ENCODE assay signal across 8 mouse cellular contexts in genomic region chr19:59076131-59076530, GRCm38 (mm10). TPM values are rescaled to one million over a fixed set of nuclear protein-coding genes. Genes with fewer than 3 reads are reported as not detected.
DNase-seq lines count a peak whose midpoint lies in the region; ATAC-seq and TF ChIP-seq lines count a peak whose summit lies in the region.

No protein-coding gene starts in this region.

- H3K27ac ChIP-seq in cerebellum, adult 2 months (ENCODE audit: insufficient read depth, low read length): no peak overlapping the region
- no peak overlapping the region for H3K27ac ChIP-seq in CH12.LX (ENCODE audit: insufficient read depth, low read depth)
- H3K27ac ChIP-seq in forebrain, embryonic 12.5 days: no peak overlapping the region
- H3K27ac ChIP-seq in midbrain, embryonic 10.5 days (replicated peaks): no peak overlapping the region

- peak; percentile 15 to 20 for DNase-seq in cerebellum, postnatal 25 days
- DNase-seq in cerebellum, adult 2 months: no peak
- DNase-seq in CH12.LX (ENCODE audit: extremely low read depth): no peak
- DNase-seq in midbrain, embryonic 10.5 days (ENCODE audit: low spot score): no peak
- DNase-seq in gastrocnemius, postnatal 4 days (ENCODE audit: low spot score in 2 of 2): no peak
- no peak for DNase-seq in right cerebral cortex, postnatal 14 days
- no peak for DNase-seq in gastrocnemius, adult 18-20 months (ENCODE audit: low spot score)

- dilution Hi-C loops in CH12.LX (cut with MboI; ENCODE audit: extremely low pct_ligation_motif_present, extremely low pct_unique_long_range_greater_than_20kb, low sequenced_read_pairs): no loop called here

- in situ Hi-C loops in CH12.LX (cut with MboI; ENCODE audit: low pct_ligation_motif_present, low pct_unique_long_range_greater_than_20kb, low sequenced_read_pairs): no loop called here

- no peaks in the 10 kb centered on the region for H3K9me3 ChIP-seq in CH12.LX (replicated peaks; ENCODE audit: low read length)
- H3K9me3 ChIP-seq in forebrain, embryonic 12.5 days: no peaks in the 10 kb centered on the region
- no peaks in the 10 kb centered on the region for H3K9me3 ChIP-seq in midbrain, embryonic 10.5 days (replicated peaks)

- ATAC-seq in forebrain, embryonic 12.5 days (ENCODE audit: low FRiP score): no peak

- no peak for TF ChIP-seq RAD21 in CH12.LX (IDR thresholded peaks at IDR 0.05; ENCODE audit: low read depth, low read length)

- H3K4me3 ChIP-seq in cerebellum, adult 2 months (replicated peaks; ENCODE audit: insufficient read depth, low read depth, low read length): no peak overlapping the region
- H3K4me3 ChIP-seq in CH12.LX (replicated peaks in 1 of 3; ENCODE audit: low read depth in 2 of 3, low read length in 2 of 3, poor library complexity in 1 of 3): no peak overlapping the region
- H3K4me3 ChIP-seq in forebrain, embryonic 12.5 days (replicated peaks): peak overlapping the region; percentile 75
- peak overlapping the region; percentile 81 for H3K4me3 ChIP-seq in midbrain, embryonic 10.5 days

- no peaks in the 10 kb centered on the region for H3K27me3 ChIP-seq in cerebellum, adult 2 months (ENCODE audit: control insufficient read depth, insufficient read depth, low read length)
- H3K27me3 ChIP-seq in CH12.LX (replicated peaks): no peaks in the 10 kb centered on the region
- H3K27me3 ChIP-seq in forebrain, embryonic 12.5 days: peaks cover 50% of the 10 kb centered on the region
- peaks cover 56% of the 10 kb centered on the region for H3K27me3 ChIP-seq in midbrain, embryonic 10.5 days (ENCODE audit: low read depth, poor library complexity, severe bottlenecking)

- no peak for TF ChIP-seq EP300 in CH12.LX (IDR thresholded peaks at IDR 0.05; ENCODE audit: low read length)

- 18% methylated on average over 5 of the region's 5 CpGs for WGBS in cerebellum, adult 2 months
- WGBS in forebrain, embryonic 12.5 days: 11% methylated on average over 5 of the region's 5 CpGs
- 11% methylated on average over 5 of the region's 5 CpGs for WGBS in midbrain, embryonic 10.5 days

- H3K79me2 ChIP-seq in CH12.LX (replicated peaks; ENCODE audit: control insufficient read depth, extremely low read depth, insufficient read depth, poor library complexity, severe bottlenecking): peaks cover 2% of the 10 kb centered on the region; the same call in 1 of the 2 replicates

- peaks cover 0 to 2% of the 10 kb centered on the region in 2 experiments for H3K36me3 ChIP-seq in CH12.LX (replicated peaks in 1 of 2; ENCODE audit: control insufficient read depth in 1 of 2, insufficient read depth in 1 of 2, low read length in 1 of 2)
- no peaks in the 10 kb centered on the region for H3K36me3 ChIP-seq in forebrain, embryonic 12.5 days (replicated peaks)
- no peaks in the 10 kb centered on the region for H3K36me3 ChIP-seq in midbrain, embryonic 10.5 days

- H3K4me1 ChIP-seq in cerebellum, adult 2 months (ENCODE audit: control insufficient read depth, insufficient read depth, low read length): peaks cover 6% of the 10 kb centered on the region
- peaks cover 6 to 31% of the 10 kb centered on the region in 2 experiments for H3K4me1 ChIP-seq in CH12.LX (ENCODE audit: control insufficient read depth in 1 of 2, insufficient read depth in 2 of 2)
- H3K4me1 ChIP-seq in forebrain, embryonic 12.5 days: peaks cover 11% of the 10 kb centered on the region
- H3K4me1 ChIP-seq in midbrain, embryonic 10.5 days: peaks cover 15% of the 10 kb centered on the region

- TF ChIP-seq CTCF in cerebellum, adult 2 months (IDR thresholded peaks at IDR 0.05; ENCODE audit: borderline replicate concordance, insufficient read depth, low read depth, low read length): no peak
- no peak for TF ChIP-seq CTCF in CH12.LX (conservative IDR thresholded peaks at IDR 0.05 in 1 of 2, IDR thresholded peaks at IDR 0.05 in 1 of 2; ENCODE audit: low read depth in 2 of 2, low read length in 2 of 2)

- no peak for TF ChIP-seq POLR2A in cerebellum, adult 2 months (IDR thresholded peaks at IDR 0.05; ENCODE audit: borderline replicate concordance, insufficient read depth, low read length)
- no peak for TF ChIP-seq POLR2A in CH12.LX (IDR thresholded peaks at IDR 0.05; ENCODE audit: low read depth, low read length)

- H3K9ac ChIP-seq in CH12.LX (ENCODE audit: insufficient read depth, low read depth): no peak overlapping the region
- H3K9ac ChIP-seq in forebrain, embryonic 12.5 days: peak overlapping the region; percentile 72

- H3K4me2 ChIP-seq in CH12.LX (ENCODE audit: insufficient read depth, low read depth, poor library complexity, severe bottlenecking): peak overlapping the region; percentile 53
- peak overlapping the region; percentile 99 for H3K4me2 ChIP-seq in forebrain, embryonic 12.5 days

TF ChIP-seq in CH12.LX, 34 proteins besides CTCF, POLR2A, EP300 and RAD21:
- TF ChIP-seq MXI1 (IDR thresholded peaks at IDR 0.05; ENCODE audit: low read depth, low read length) (no peak; the same call in 1 of the 2 replicates), ZNF384 (IDR thresholded peaks at IDR 0.05; ENCODE audit: low read depth, low read length) (no peak), ELF1 (IDR thresholded peaks at IDR 0.05; ENCODE audit: low read depth, low read length) (no peak), ZMIZ1 (IDR thresholded peaks at IDR 0.05; ENCODE audit: low read depth, low read length) (no peak), ETS1 (conservative IDR thresholded peaks at IDR 0.05; ENCODE audit: low read depth, low read length) (no peak), JUN (IDR thresholded peaks at IDR 0.05; ENCODE audit: insufficient read depth, low read depth, low read length) (no peak)

RNA-seq across cellular contexts. Expression of gene Shtn1, which starts 0.2 kb away (rescaled TPM):
- 19.2 and 22.5 TPM in 2 replicates for polyA plus RNA-seq in cerebellum, adult 2 months (2012; rRNA removed)
- total RNA-seq in CH12.LX (2012; rRNA removed) (6.4 and 9.1 TPM in 2 replicates), CH12.LX (2014; rRNA removed) (12.1 and 14.2 TPM in 2 replicates)
- polyA plus RNA-seq in CH12.LX (2012; ENCODE audit: insufficient read length, low read depth): 20.9 and 21.7 TPM in 2 replicates
- 11.2 and 14.2 TPM in 2 replicates for polyA plus RNA-seq in forebrain, embryonic 12.5 days (2016; fragmentation: Nextera tagmentation; extraction: Ambion mirVana)
- 0.75 and 1.4 TPM in 2 replicates for polyA plus RNA-seq in midbrain, embryonic 10.5 days (2016; fragmentation: Nextera tagmentation; extraction: Ambion mirVana)
- 1 to 10 TPM; 3.7 to 3.9 TPM for total RNA-seq in gastrocnemius, postnatal 4 days (2021)
- under 1 TPM; 0.66 to 0.95 TPM for total RNA-seq in gastrocnemius, adult 18-20 months (2021)

Comparison
In these comparisons a context has a peak if more than half of its experiments do, and no peak if none do; other contexts are left out.
1. DNase-seq: peak in cerebellum, postnatal 25 days (2 of 2); none in cerebellum, adult 2 months (0 of 2), CH12.LX (single experiment), midbrain, embryonic 10.5 days (single experiment), gastrocnemius, postnatal 4 days (0 of 2), right cerebral cortex, postnatal 14 days (single experiment) and gastrocnemius, adult 18-20 months (single experiment).
2. H3K4me3 ChIP-seq: peak in forebrain, embryonic 12.5 days (single experiment) and midbrain, embryonic 10.5 days (single experiment); none in cerebellum, adult 2 months (single experiment) and CH12.LX (0 of 3).